Mouse (Mus musculus): ENCODE measurements around the gene Dnaja2. TPM values are rescaled to one million over a fixed set of nuclear protein-coding genes. Genes with fewer than 3 reads are reported as not detected.
A peak's percentile ranks its signal among the peaks of the same experiment; 100 is the strongest.

Dnaja2 gene
- total RNA-seq, 4 experiments from 2014 or later: 185 to 251 (median 205) TPM

- DNase-seq (ENCODE audit: low spot score in 2 of 2): no peak
Observed at GRCm38 (mm10) chr8:85556986-85557600, 1.9 kb upstream of the Dnaja2 start.

GRCm38 (mm10) chr8:85554391-85555180 is 558 bp downstream of the Dnaja2 start:
- DNase-seq (ENCODE audit: low spot score in 2 of 2): no peak

- DNase-seq (ENCODE audit: low spot score in 2 of 2): no peak
Observed at GRCm38 (mm10) chr8:85551934-85552333, 3.2 kb downstream of the Dnaja2 start.

- no peak for DNase-seq (ENCODE audit: low spot score in 2 of 2)
Observed at GRCm38 (mm10) chr8:85536332-85536731, 18.8 kb downstream of the Dnaja2 start.

GRCm38 (mm10) chr8:85534163-85534562 is 21.0 kb downstream of the Dnaja2 start:
- DNase-seq (ENCODE audit: low spot score in 2 of 2): no peak

GRCm38 (mm10) chr8:85533434-85533833 is 21.7 kb downstream of the Dnaja2 start:
- DNase-seq (ENCODE audit: low spot score in 2 of 2): no peak

GRCm38 (mm10) chr8:85532843-85533242 is 22.3 kb downstream of the Dnaja2 start:
- no peak for DNase-seq (ENCODE audit: low spot score in 2 of 2)

- no peak for DNase-seq (ENCODE audit: low spot score in 2 of 2)
Observed at GRCm38 (mm10) chr8:85531471-85531870, 23.7 kb downstream of the Dnaja2 start.

GRCm38 (mm10) chr8:85530717-85531116 is 24.4 kb downstream of the Dnaja2 start:
- no peak for DNase-seq (ENCODE audit: low spot score in 2 of 2)

GRCm38 (mm10) chr8:85528959-85529358 is 26.2 kb downstream of the Dnaja2 start:
- DNase-seq (ENCODE audit: low spot score in 2 of 2): no peak

- peak in 1 of 2 experiments; percentile 48 for DNase-seq (ENCODE audit: low spot score in 2 of 2)
Observed at GRCm38 (mm10) chr8:85526105-85526504, 29.0 kb downstream of the Dnaja2 start.

- DNase-seq (ENCODE audit: low spot score in 2 of 2): peak in 1 of 2 experiments; percentile 28
Observed at GRCm38 (mm10) chr8:85524086-85524485, 31.1 kb downstream of the Dnaja2 start.

GRCm38 (mm10) chr8:85521332-85521731 is 33.8 kb downstream of the Dnaja2 start:
- DNase-seq (ENCODE audit: low spot score in 2 of 2): peak; percentile 79 to 87

- no peak for DNase-seq (ENCODE audit: low spot score in 2 of 2)
Observed at GRCm38 (mm10) chr8:85520586-85520985, 34.6 kb downstream of the Dnaja2 start.

GRCm38 (mm10) chr8:85517956-85518355 is 37.2 kb downstream of the Dnaja2 start:
- no peak for DNase-seq (ENCODE audit: low spot score in 2 of 2)

- DNase-seq (ENCODE audit: low spot score in 2 of 2): no peak
Observed at GRCm38 (mm10) chr8:85517336-85517735, 37.8 kb downstream of the Dnaja2 start.

GRCm38 (mm10) chr8:85515391-85515790 is 39.8 kb downstream of the Dnaja2 start:
- peak; percentile 48 to 64 for DNase-seq (ENCODE audit: low spot score in 2 of 2)

- peak; percentile 44 to 56 for DNase-seq (ENCODE audit: low spot score in 2 of 2)
Observed at GRCm38 (mm10) chr8:85513283-85513682, 41.9 kb downstream of the Dnaja2 start.

- no peak for DNase-seq (ENCODE audit: low spot score in 2 of 2)
Observed at GRCm38 (mm10) chr8:85512234-85512633, 42.9 kb downstream of the Dnaja2 start.

GRCm38 (mm10) chr8:85508661-85509060 is 46.5 kb downstream of the Dnaja2 start:
- DNase-seq (ENCODE audit: low spot score in 2 of 2): no peak

GRCm38 (mm10) chr8:85506620-85507019 is 48.5 kb downstream of the Dnaja2 start:
- DNase-seq (ENCODE audit: low spot score in 2 of 2): no peak

GRCm38 (mm10) chr8:85504704-85505103 is 50.4 kb downstream of the Dnaja2 start:
- DNase-seq (ENCODE audit: low spot score in 2 of 2): no peak

- no peak for DNase-seq (ENCODE audit: low spot score in 2 of 2)
Observed at GRCm38 (mm10) chr8:85503065-85503464, 52.1 kb downstream of the Dnaja2 start.
